Mouse (Mus musculus) lung, embryonic 16.5 days (tissue): ENCODE measurements around the gene Urb2. TPM values are rescaled to one million over a fixed set of nuclear protein-coding genes. Genes with fewer than 3 reads are reported as not detected.
A peak's percentile ranks its signal among the peaks of the same experiment; 100 is the strongest.

Source experiments
- ATAC-seq: fragments of 200-750 bp; cut with Nextera tagmentation; 2 replicates; pipeline ENCODE4 v1.8.0; 2017; ENCODE audit warnings: low read depth, mild to moderate bottlenecking, moderate library complexity
- H3K27ac ChIP-seq: fragments of 300-500 bp; sonication (generic); 2 replicates; pipeline ENCODE4 v1.5.1; 2014; ENCODE audit warnings: mild to moderate bottlenecking, control low read depth, low read length
- H3K27me3 ChIP-seq: fragments of 300-500 bp; sonication (generic); 2 replicates; pipeline ENCODE4 v1.6.1; 2014; ENCODE audit warnings: low read depth, low read length, mixed read lengths; ENCODE audit not compliant: control insufficient read depth, insufficient read depth
- H3K36me3 ChIP-seq: fragments of 300-500 bp; sonication (generic); 2 replicates; pipeline ENCODE4 v1.6.1; 2014; ENCODE audit warnings: low read length; ENCODE audit not compliant: control insufficient read depth, insufficient read depth
- H3K4me1 ChIP-seq: fragments of 300-500 bp; sonication (generic); replicated peaks from 2 replicates; pipeline ENCODE4 v1.6.1; 2014; ENCODE audit warnings: low read length, mixed read lengths; ENCODE audit not compliant: control insufficient read depth, insufficient read depth
- H3K4me2 ChIP-seq: fragments of 300-500 bp; sonication (generic); 2 replicates; pipeline ENCODE4 v1.6.1; 2014; ENCODE audit warnings: low read depth, low read length, control low read depth
- H3K4me3 ChIP-seq: fragments of 300-500 bp; sonication (generic); 2 replicates; pipeline ENCODE4 v1.5.1; 2014; ENCODE audit warnings: mild to moderate bottlenecking, low read length, control low read depth
- H3K9ac ChIP-seq: fragments of 300-500 bp; sonication (generic); 2 replicates; pipeline ENCODE4 v1.6.1; 2014; ENCODE audit warnings: low read length, control low read depth
- H3K9me3 ChIP-seq: fragments of 300-500 bp; sonication (generic); 2 replicates; pipeline ENCODE4 v1.6.1; 2016; ENCODE audit warnings: low read length; ENCODE audit not compliant: control insufficient read depth
- WGBS: fragments of 180-500 bp; shearing (Covaris S2); extraction: QIAGEN DNeasy Blood & Tissue Kit; methylation state at CpG from one replicate; pipeline ENCODE4 v1.1.7; 2014; 5-methylcytosine and 5-hydroxymethylcytosine counted together
- polyA plus RNA-seq: library from polyadenylated mRNA; unstranded; fragments of >200 nt; fragmentation: Nextera tagmentation; extraction: Ambion mirVana; gene quantifications from 2 replicates; pipeline ENCODE4 v1.2.1, GENCODE M21; 2015

Gene Urb2
- polyA plus RNA-seq, 1 experiment from 2014 or later = 4.6 TPM

- Histone ChIP-seq H3K4me3 (no peak overlapping the region), H3K27ac (no peak overlapping the region), H3K9ac (no peak overlapping the region), H3K36me3 (peaks cover 49% of the 10 kb centered on the region), H3K4me1 (no peaks in the 10 kb centered on the region), H3K27me3 (no peaks in the 10 kb centered on the region), H3K9me3 (no peaks in the 10 kb centered on the region), H3K4me2 (no peak overlapping the region)
- WGBS = 57% methylated on average over 5 of the region's 5 CpGs
- ATAC-seq = no peak
These were observed 12.1 kb downstream of the Urb2 start for GRCm38 (mm10) chr8:124033400-124033799.

GRCm38 (mm10) chr8:124038121-124038520 is 16.8 kb downstream of the Urb2 start:
- peaks cover 43% of the 10 kb centered on the region for H3K36me3 ChIP-seq
- 92% methylated on average over 7 of the region's 7 CpGs for WGBS
- no peak overlapping the region for H3K27ac ChIP-seq
- H3K27me3 ChIP-seq = no peaks in the 10 kb centered on the region
- no peak overlapping the region for H3K9ac ChIP-seq
- no peaks in the 10 kb centered on the region for H3K9me3 ChIP-seq
- no peak overlapping the region for H3K4me3 ChIP-seq
- no peak for ATAC-seq
- no peaks in the 10 kb centered on the region for H3K4me1 ChIP-seq
- no peak overlapping the region for H3K4me2 ChIP-seq

- H3K4me1 ChIP-seq = no peaks in the 10 kb centered on the region
- no peak overlapping the region for H3K4me3 ChIP-seq
- no peak for ATAC-seq
- no peak overlapping the region for H3K9ac ChIP-seq
- H3K9me3 ChIP-seq = no peaks in the 10 kb centered on the region
- H3K27ac ChIP-seq = no peak overlapping the region
- H3K4me2 ChIP-seq = no peak overlapping the region
- H3K36me3 ChIP-seq = peaks cover 43% of the 10 kb centered on the region
- WGBS = 80% methylated on average over 4 of the region's 4 CpGs
- H3K27me3 ChIP-seq = no peaks in the 10 kb centered on the region
These were observed 18.0 kb downstream of the Urb2 start for GRCm38 (mm10) chr8:124039351-124039750.

- no peaks in the 10 kb centered on the region for H3K9me3 ChIP-seq
- 71% methylated on average over 1 of the region's 1 CpGs for WGBS
- no peak for ATAC-seq
- no peak overlapping the region for H3K4me2 ChIP-seq
- no peaks in the 10 kb centered on the region for H3K4me1 ChIP-seq
- no peak overlapping the region for H3K9ac ChIP-seq
- H3K27ac ChIP-seq = no peak overlapping the region
- no peaks in the 10 kb centered on the region for H3K27me3 ChIP-seq
- no peak overlapping the region for H3K4me3 ChIP-seq
- peaks cover 45% of the 10 kb centered on the region for H3K36me3 ChIP-seq
These were observed 20.9 kb downstream of the Urb2 start for GRCm38 (mm10) chr8:124042201-124042600.

GRCm38 (mm10) chr8:124044421-124044820 is 23.1 kb downstream of the Urb2 start:
- ATAC-seq = no peak
- Histone ChIP-seq H3K4me2 (no peak overlapping the region), H3K27me3 (no peaks in the 10 kb centered on the region), H3K27ac (no peak overlapping the region), H3K9me3 (no peaks in the 10 kb centered on the region), H3K9ac (no peak overlapping the region), H3K4me1 (no peaks in the 10 kb centered on the region), H3K36me3 (peaks cover 32% of the 10 kb centered on the region), H3K4me3 (no peak overlapping the region)
- 90% methylated on average over 5 of the region's 5 CpGs for WGBS

GRCm38 (mm10) chr8:124044931-124045330 is 23.6 kb downstream of the Urb2 start:
- Histone ChIP-seq H3K36me3 (peaks cover 28% of the 10 kb centered on the region), H3K27ac (no peak overlapping the region), H3K4me1 (no peaks in the 10 kb centered on the region), H3K9me3 (no peaks in the 10 kb centered on the region), H3K9ac (no peak overlapping the region), H3K4me2 (no peak overlapping the region), H3K4me3 (no peak overlapping the region), H3K27me3 (no peaks in the 10 kb centered on the region)
- no peak for ATAC-seq
- 89% methylated on average over 12 of the region's 12 CpGs for WGBS

- H3K27me3 ChIP-seq = no peaks in the 10 kb centered on the region
- 83% methylated on average over 8 of the region's 8 CpGs for WGBS
- H3K4me1 ChIP-seq = no peaks in the 10 kb centered on the region
- H3K9me3 ChIP-seq = no peaks in the 10 kb centered on the region
- H3K27ac ChIP-seq = no peak overlapping the region
- no peak overlapping the region for H3K4me3 ChIP-seq
- peaks cover 24% of the 10 kb centered on the region for H3K36me3 ChIP-seq
- ATAC-seq = no peak
- H3K4me2 ChIP-seq = no peak overlapping the region
- H3K9ac ChIP-seq = no peak overlapping the region
These were observed 24.5 kb downstream of the Urb2 start for GRCm38 (mm10) chr8:124045856-124046255.

- no peak overlapping the region for H3K4me3 ChIP-seq
- H3K36me3 ChIP-seq = peaks cover 5% of the 10 kb centered on the region
- no peaks in the 10 kb centered on the region for H3K4me1 ChIP-seq
- no peaks in the 10 kb centered on the region for H3K27me3 ChIP-seq
- no peak overlapping the region for H3K9ac ChIP-seq
- H3K27ac ChIP-seq = no peak overlapping the region
- no peaks in the 10 kb centered on the region for H3K9me3 ChIP-seq
- H3K4me2 ChIP-seq = no peak overlapping the region
- WGBS = 18% methylated on average over 3 of the region's 3 CpGs
- peak; percentile 45; the same call in 1 of the 2 replicates for ATAC-seq
These were observed 30.8 kb downstream of the Urb2 start for GRCm38 (mm10) chr8:124052110-124052509.

GRCm38 (mm10) chr8:124052568-124052967 is 31.3 kb downstream of the Urb2 start:
- Histone ChIP-seq H3K4me2 (no peak overlapping the region), H3K27ac (no peak overlapping the region), H3K27me3 (no peaks in the 10 kb centered on the region), H3K4me1 (no peaks in the 10 kb centered on the region), H3K36me3 (peaks cover under 1% of the 10 kb centered on the region; the same call in 1 of the 2 replicates), H3K9me3 (no peaks in the 10 kb centered on the region), H3K4me3 (no peak overlapping the region), H3K9ac (no peak overlapping the region)
- WGBS = 27% methylated on average over 4 of the region's 4 CpGs
- ATAC-seq = no peak
